Mouse (Mus musculus): Measurements from ENCODE around the gene Arid1b.

DNA sequence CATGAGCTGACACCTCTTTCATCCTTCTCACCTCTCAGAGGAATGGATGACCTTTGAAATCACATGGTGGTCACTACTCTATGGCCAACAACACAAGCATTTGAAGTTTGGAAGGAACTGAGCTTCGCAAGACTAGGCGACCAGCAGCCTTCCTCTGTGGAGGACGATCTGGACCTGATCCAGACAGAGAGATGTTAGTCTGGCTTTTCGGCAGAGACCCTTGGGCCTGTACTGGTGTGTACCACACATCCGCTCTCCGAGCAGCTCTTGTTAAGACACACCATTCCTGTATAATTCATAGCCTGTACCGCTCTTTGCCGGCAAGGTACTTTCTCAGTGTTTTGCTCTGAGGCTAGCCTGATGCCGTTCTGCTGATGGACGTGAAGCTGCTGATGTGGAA, 303.9 kb downstream of the Arid1b start:
- TF ChIP-seq HCFC1 (IDR thresholded peaks at IDR 0.05; ENCODE audit: borderline replicate concordance, insufficient read depth, low read length): no peak
- no peak for TF ChIP-seq ZNF384 (IDR thresholded peaks at IDR 0.05; ENCODE audit: low read depth, low read length)
- TF ChIP-seq ZC3H11A (IDR thresholded peaks at IDR 0.05; ENCODE audit: borderline replicate concordance, low read depth, low read length): no peak

Data from ES-E14 (cell line).